Mouse (Mus musculus): Measurements from ENCODE around the gene Mgl2. TPM values are rescaled to one million over a fixed set of nuclear protein-coding genes. Genes with fewer than 3 reads are reported as not detected.
"Not testable (repeated sequence)": the region's sequence is repeated elsewhere in the genome, so short reads cannot be mapped to it uniquely, and the experiment has no call there.

Mgl2 gene
- polyA plus RNA-seq, 1 experiment from 2014 or later: 0.76 TPM

DNA sequence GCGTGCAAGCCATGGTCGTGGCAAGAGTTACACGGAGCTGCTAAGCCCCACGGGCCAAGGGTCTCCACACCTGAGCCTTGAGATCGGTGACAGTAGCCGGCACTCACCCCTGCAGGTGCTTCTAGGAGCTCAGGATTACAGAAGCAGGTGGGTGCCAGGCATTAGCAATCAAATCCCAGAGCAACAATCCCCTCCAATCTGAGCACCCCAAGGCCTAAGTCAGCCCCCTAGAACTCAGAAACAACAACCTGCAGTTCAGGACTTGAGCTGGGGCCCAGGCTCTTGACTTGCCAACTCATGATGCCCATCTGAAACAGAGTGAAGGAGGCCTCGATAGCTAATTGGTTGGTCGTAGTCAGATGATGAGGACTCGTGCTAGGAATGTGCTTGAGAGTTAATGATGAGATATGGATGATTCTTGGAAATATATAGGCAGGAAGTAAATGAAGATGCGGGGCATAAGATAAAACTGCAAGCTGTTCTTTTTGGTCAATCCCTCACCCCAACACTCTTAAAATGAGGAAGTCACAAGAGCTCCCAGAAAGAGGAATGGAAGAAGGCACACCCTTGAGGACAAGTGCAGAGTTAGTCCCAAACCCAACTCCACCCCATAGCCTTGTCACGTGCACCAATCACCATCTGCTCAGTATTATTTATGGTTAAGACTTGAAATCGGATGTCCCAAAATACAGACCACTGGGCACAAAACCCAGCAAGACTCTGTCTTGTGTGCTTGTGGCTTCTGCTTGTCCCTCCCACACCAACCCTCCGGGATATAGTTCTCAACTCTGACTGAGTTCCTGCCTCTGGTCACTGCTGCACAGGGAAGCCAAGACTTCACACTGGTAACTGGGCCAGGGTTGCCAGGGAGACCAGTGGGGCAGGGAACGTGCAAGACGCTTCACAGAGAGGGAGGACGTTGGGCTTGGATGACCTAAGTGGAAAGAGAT is 36.1 kb downstream of the Mgl2 start:
- H3K9ac ChIP-seq (replicated peaks; ENCODE audit: low read depth, low read length): no peak overlapping the region
- no peak overlapping the region for H3K4me2 ChIP-seq (ENCODE audit: low read length)
- H3K36me3 ChIP-seq (ENCODE audit: control insufficient read depth, insufficient read depth): no peaks in the 10 kb centered on the region
- H3K27ac ChIP-seq (ENCODE audit: low read length): no peak overlapping the region
- H3K4me1 ChIP-seq (replicated peaks; ENCODE audit: control insufficient read depth, insufficient read depth, low read length): no peaks in the 10 kb centered on the region
- no peaks in the 10 kb centered on the region for H3K27me3 ChIP-seq (replicated peaks; ENCODE audit: control insufficient read depth, insufficient read depth, low read length)
- H3K9me3 ChIP-seq (ENCODE audit: control insufficient read depth, low read length): no peaks in the 10 kb centered on the region
- ATAC-seq: no peak
- 66% methylated on average over 16 of the region's 16 CpGs for WGBS
- H3K4me3 ChIP-seq (replicated peaks; ENCODE audit: low read length): no peak overlapping the region

DNA sequence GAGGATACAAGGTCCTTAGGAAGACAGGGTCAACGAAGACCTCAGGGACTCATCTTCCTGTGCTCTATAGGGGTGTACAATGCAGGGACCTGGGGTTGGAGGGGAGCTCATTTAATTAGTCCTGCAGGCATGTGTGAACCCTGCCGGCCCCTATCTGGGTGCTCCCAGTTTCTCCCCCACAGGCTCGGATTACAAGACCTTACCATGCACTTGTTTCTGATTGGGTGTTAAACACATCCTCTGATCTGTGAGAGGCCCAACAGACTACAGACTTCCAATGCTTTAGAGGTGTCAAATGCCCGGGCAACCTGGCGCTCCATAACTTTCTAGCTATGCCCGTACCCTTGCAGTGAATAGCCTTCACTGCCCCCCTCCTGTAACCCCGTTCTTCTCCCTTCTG is 38.0 kb downstream of the Mgl2 start:
- H3K27me3 ChIP-seq (replicated peaks; ENCODE audit: control insufficient read depth, insufficient read depth, low read length): no peaks in the 10 kb centered on the region
- no peaks in the 10 kb centered on the region for H3K36me3 ChIP-seq (ENCODE audit: control insufficient read depth, insufficient read depth)
- no peak overlapping the region for H3K9ac ChIP-seq (replicated peaks; ENCODE audit: low read depth, low read length)
- H3K4me2 ChIP-seq (ENCODE audit: low read length): no peak overlapping the region
- 64% methylated on average over 7 of the region's 7 CpGs for WGBS
- no peak overlapping the region for H3K27ac ChIP-seq (ENCODE audit: low read length)
- no peaks in the 10 kb centered on the region for H3K9me3 ChIP-seq (ENCODE audit: control insufficient read depth, low read length)
- no peak for ATAC-seq
- H3K4me1 ChIP-seq (replicated peaks; ENCODE audit: control insufficient read depth, insufficient read depth, low read length): no peaks in the 10 kb centered on the region
- no peak overlapping the region for H3K4me3 ChIP-seq (replicated peaks; ENCODE audit: low read length)

DNA sequence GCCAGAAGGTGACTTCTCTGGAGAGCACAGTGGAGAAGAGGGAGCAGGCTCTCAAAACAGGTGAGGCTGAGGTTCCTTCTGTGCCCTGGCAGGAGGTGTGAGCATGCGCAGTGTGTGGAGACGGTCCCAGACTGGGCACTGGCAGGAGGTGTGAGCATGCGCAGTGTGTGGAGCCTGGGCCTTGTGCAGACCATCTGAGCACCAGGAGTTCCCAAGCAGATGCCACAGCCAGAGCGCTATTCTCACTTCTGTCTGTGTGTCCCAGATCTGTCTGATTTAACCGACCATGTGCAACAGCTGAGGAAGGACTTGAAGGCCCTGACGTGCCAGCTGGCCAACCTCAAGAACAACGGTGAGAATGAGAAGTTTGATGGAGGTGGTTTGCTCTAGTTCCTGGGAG is 39.3 kb downstream of the Mgl2 start:
- not testable (repeated sequence) for H3K4me1 ChIP-seq (replicated peaks; ENCODE audit: control insufficient read depth, insufficient read depth, low read length); H3K27ac ChIP-seq (ENCODE audit: low read length); H3K27me3 ChIP-seq (replicated peaks; ENCODE audit: control insufficient read depth, insufficient read depth, low read length); H3K4me2 ChIP-seq (ENCODE audit: low read length); H3K36me3 ChIP-seq (ENCODE audit: control insufficient read depth, insufficient read depth); H3K4me3 ChIP-seq (replicated peaks; ENCODE audit: low read length); ATAC-seq; H3K9me3 ChIP-seq (ENCODE audit: control insufficient read depth, low read length); H3K9ac ChIP-seq (replicated peaks; ENCODE audit: low read depth, low read length)
- 93% methylated on average over 7 of the region's 7 CpGs for WGBS

DNA sequence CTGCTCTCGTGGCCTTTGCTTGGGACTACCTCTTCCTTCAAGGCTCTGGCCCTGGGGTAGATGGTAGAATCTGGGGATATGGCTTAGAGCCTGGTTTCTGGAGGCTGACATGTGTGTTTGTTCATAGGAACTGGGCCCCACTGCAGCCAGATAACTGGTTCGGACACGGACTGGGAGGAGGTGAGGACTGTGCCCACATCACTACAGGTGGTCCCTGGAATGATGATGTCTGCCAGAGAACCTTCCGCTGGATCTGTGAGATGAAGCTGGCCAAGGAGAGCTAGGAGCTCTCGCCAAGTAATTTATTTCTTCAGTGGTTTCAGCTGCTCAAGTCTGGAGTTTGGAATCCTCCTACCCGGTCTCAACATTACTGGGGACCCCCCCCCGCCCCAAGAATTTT is 40.2 kb downstream of the Mgl2 start:
- no peak overlapping the region for H3K9ac ChIP-seq (replicated peaks; ENCODE audit: low read depth, low read length)
- H3K27me3 ChIP-seq (replicated peaks; ENCODE audit: control insufficient read depth, insufficient read depth, low read length): no peaks in the 10 kb centered on the region
- no peak overlapping the region for H3K4me2 ChIP-seq (ENCODE audit: low read length)
- H3K4me1 ChIP-seq (replicated peaks; ENCODE audit: control insufficient read depth, insufficient read depth, low read length): no peaks in the 10 kb centered on the region
- no peak overlapping the region for H3K4me3 ChIP-seq (replicated peaks; ENCODE audit: low read length)
- H3K9me3 ChIP-seq (ENCODE audit: control insufficient read depth, low read length): no peaks in the 10 kb centered on the region
- ATAC-seq: no peak
- H3K36me3 ChIP-seq (ENCODE audit: control insufficient read depth, insufficient read depth): no peaks in the 10 kb centered on the region
- 71% methylated on average over 7 of the region's 7 CpGs for WGBS
- H3K27ac ChIP-seq (ENCODE audit: low read length): no peak overlapping the region

DNA sequence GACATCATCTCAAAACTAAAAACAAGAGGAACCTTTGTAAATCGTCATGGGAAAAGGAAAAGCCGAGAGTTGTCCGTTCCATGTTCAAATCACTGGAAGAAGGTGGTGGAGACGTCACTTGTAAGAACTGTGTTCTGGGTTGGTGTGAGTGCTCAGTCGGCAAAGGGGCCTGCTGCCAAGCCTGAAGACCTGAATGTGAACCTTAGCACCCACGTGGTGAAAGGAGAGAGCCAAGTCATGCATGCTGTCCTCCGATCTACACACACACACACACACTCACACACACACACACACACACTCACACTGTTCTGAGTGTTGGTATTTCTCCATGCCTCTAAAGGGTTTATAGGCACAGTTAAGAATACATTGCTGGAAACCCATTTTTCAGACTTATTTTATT is 41.1 kb downstream of the Mgl2 start:
- Histone ChIP-seq H3K36me3 (ENCODE audit: control insufficient read depth, insufficient read depth) (no peaks in the 10 kb centered on the region), H3K27ac (ENCODE audit: low read length) (no peak overlapping the region), H3K4me3 (replicated peaks; ENCODE audit: low read length) (no peak overlapping the region), H3K9ac (replicated peaks; ENCODE audit: low read depth, low read length) (no peak overlapping the region), H3K4me2 (ENCODE audit: low read length) (no peak overlapping the region), H3K4me1 (replicated peaks; ENCODE audit: control insufficient read depth, insufficient read depth, low read length) (no peaks in the 10 kb centered on the region), H3K9me3 (ENCODE audit: control insufficient read depth, low read length) (no peaks in the 10 kb centered on the region), H3K27me3 (replicated peaks; ENCODE audit: control insufficient read depth, insufficient read depth, low read length) (no peaks in the 10 kb centered on the region)
- ATAC-seq: no peak
- WGBS: 81% methylated on average over 7 of the region's 7 CpGs

DNA sequence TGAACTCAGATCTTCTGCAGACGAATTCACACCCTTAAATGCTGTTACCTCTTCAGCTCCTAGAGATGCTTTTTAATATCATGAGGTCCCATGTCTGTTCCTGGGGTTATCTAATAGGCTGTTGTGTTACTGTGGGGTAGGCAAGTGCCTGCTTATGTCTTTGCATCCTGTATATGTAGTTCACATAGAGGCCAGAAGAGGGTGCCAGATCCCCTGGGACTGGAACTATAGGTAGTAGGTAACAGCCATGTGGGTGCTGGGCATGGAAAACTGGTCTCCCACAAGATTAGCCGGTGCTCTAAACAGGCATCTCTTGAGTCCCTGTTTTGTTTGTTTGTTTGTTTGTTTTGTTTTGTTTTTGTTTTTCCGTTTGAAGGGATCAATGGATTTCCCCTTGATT is 41.7 kb downstream of the Mgl2 start:
- no peaks in the 10 kb centered on the region for H3K36me3 ChIP-seq (ENCODE audit: control insufficient read depth, insufficient read depth)
- H3K4me1 ChIP-seq (replicated peaks; ENCODE audit: control insufficient read depth, insufficient read depth, low read length): no peaks in the 10 kb centered on the region

DNA sequence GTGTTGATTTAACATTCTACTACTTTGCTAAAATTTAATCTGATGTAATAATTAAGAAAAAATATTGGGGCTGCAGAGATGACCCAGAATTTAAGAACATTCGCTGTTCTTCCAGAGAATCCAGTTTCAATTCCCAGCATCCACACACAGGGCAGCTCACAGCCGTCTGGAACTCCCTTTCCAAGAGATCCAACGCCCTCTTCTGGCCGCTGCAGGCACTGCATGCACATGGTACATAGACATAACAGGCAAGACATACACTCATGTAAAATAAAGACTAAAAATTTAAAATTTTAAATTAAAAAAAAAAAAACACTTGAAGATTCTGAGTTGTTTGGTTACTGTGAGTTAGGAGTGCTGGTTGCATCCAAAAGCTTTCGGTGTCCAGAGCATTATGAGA is 42.2 kb downstream of the Mgl2 start:
- no peak for ATAC-seq
- Histone ChIP-seq H3K4me2 (ENCODE audit: low read length) (no peak overlapping the region), H3K27me3 (replicated peaks; ENCODE audit: control insufficient read depth, insufficient read depth, low read length) (no peaks in the 10 kb centered on the region), H3K36me3 (ENCODE audit: control insufficient read depth, insufficient read depth) (no peaks in the 10 kb centered on the region), H3K27ac (ENCODE audit: low read length) (no peak overlapping the region), H3K9me3 (ENCODE audit: control insufficient read depth, low read length) (no peaks in the 10 kb centered on the region), H3K9ac (replicated peaks; ENCODE audit: low read depth, low read length) (no peak overlapping the region), H3K4me1 (replicated peaks; ENCODE audit: control insufficient read depth, insufficient read depth, low read length) (no peaks in the 10 kb centered on the region), H3K4me3 (replicated peaks; ENCODE audit: low read length) (no peak overlapping the region)
- WGBS: 54% methylated on average over 5 of the region's 5 CpGs

More for the DNA sequence above, 41.7 kb downstream of the Mgl2 start:
- H3K9me3 ChIP-seq (ENCODE audit: control insufficient read depth, low read length): no peaks in the 10 kb centered on the region
- no peak overlapping the region for H3K9ac ChIP-seq (replicated peaks; ENCODE audit: low read depth, low read length)
- no peak overlapping the region for H3K4me3 ChIP-seq (replicated peaks; ENCODE audit: low read length)
- no peaks in the 10 kb centered on the region for H3K27me3 ChIP-seq (replicated peaks; ENCODE audit: control insufficient read depth, insufficient read depth, low read length)
- 45% methylated on average over 3 of the region's 3 CpGs for WGBS
- no peak overlapping the region for H3K27ac ChIP-seq (ENCODE audit: low read length)
- ATAC-seq: no peak
- no peak overlapping the region for H3K4me2 ChIP-seq (ENCODE audit: low read length)

DNA sequence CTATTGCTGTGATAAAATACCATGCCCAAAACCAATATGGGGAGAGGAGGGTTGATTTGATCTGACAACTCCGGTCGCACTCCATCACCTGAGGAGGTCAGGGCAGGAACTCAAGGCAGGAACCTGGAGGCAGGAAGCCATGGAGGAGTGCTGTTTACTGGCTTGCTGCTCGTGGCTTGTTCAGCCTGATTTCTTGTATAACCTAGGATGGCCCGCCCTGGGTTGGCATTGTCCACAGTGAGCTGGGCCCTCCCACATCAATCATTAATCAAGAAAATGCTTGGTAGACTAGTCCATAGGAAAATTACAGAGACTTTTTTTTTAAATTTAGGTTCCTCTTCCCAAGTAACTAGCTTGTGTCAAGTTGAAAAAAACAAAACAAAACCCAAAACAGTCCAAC is 44.4 kb downstream of the Mgl2 start:
- Histone ChIP-seq H3K4me2 (ENCODE audit: low read length) (no peak overlapping the region), H3K4me3 (replicated peaks; ENCODE audit: low read length) (no peak overlapping the region), H3K36me3 (ENCODE audit: control insufficient read depth, insufficient read depth) (no peaks in the 10 kb centered on the region), H3K27ac (ENCODE audit: low read length) (no peak overlapping the region), H3K9ac (replicated peaks; ENCODE audit: low read depth, low read length) (no peak overlapping the region), H3K27me3 (replicated peaks; ENCODE audit: control insufficient read depth, insufficient read depth, low read length) (no peaks in the 10 kb centered on the region), H3K4me1 (replicated peaks; ENCODE audit: control insufficient read depth, insufficient read depth, low read length) (no peaks in the 10 kb centered on the region), H3K9me3 (ENCODE audit: control insufficient read depth, low read length) (no peaks in the 10 kb centered on the region)
- no peak for ATAC-seq
- WGBS: 85% methylated on average over 4 of the region's 4 CpGs

DNA sequence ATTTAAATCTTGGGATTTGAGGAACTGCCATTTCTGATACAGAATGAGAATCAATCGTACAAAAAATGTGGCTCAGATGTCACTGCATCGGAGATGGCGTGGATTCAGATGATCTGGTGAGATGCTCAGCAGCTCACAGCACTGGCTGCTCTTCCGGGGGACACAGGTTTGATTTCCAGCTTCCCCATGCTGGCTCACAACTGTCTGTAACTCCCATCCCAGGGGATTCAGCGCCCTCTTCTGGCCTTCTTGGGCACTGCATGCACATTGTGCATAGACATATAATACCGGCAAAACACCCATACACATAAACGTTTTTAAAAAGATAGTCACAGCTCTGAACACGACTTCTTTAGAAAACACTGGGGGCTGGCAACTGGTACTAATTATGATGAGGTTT is 47.5 kb downstream of the Mgl2 start:
- Histone ChIP-seq H3K27me3 (replicated peaks; ENCODE audit: control insufficient read depth, insufficient read depth, low read length) (no peaks in the 10 kb centered on the region), H3K9me3 (ENCODE audit: control insufficient read depth, low read length) (no peaks in the 10 kb centered on the region), H3K27ac (ENCODE audit: low read length) (no peak overlapping the region), H3K4me2 (ENCODE audit: low read length) (no peak overlapping the region), H3K4me1 (replicated peaks; ENCODE audit: control insufficient read depth, insufficient read depth, low read length) (no peaks in the 10 kb centered on the region), H3K36me3 (ENCODE audit: control insufficient read depth, insufficient read depth) (no peaks in the 10 kb centered on the region), H3K4me3 (replicated peaks; ENCODE audit: low read length) (no peak overlapping the region), H3K9ac (replicated peaks; ENCODE audit: low read depth, low read length) (no peak overlapping the region)
- WGBS: 68% methylated on average over 8 of the region's 8 CpGs
- ATAC-seq: no peak

All from forebrain, embryonic 16.5 days (tissue).